Mouse (Mus musculus): ENCODE results near the gene D2hgdh.
A peak's percentile ranks its signal among the peaks of the same experiment; 100 is the strongest.

Gene D2hgdh

GRCm38 (mm10) chr1:93824609-93825008 is at the start of gene D2hgdh:
Gene D2hgdh (plus strand): TSS chr1:93824909.
- DNase-seq: no peak

GRCm38 (mm10) chr1:93776686-93777085 is 48.0 kb upstream of the D2hgdh start:
- no peak for DNase-seq

- no peak for DNase-seq
Measured at GRCm38 (mm10) chr1:93786912-93787311, 37.8 kb upstream of the D2hgdh start.

- no peak for DNase-seq
Measured at GRCm38 (mm10) chr1:93794526-93794925, 30.2 kb upstream of the D2hgdh start.

GRCm38 (mm10) chr1:93795886-93796285 is 28.8 kb upstream of the D2hgdh start:
- no peak for DNase-seq

- DNase-seq: no peak
Measured at GRCm38 (mm10) chr1:93800670-93801503, 23.8 kb upstream of the D2hgdh start.

GRCm38 (mm10) chr1:93801741-93802238 is 22.9 kb upstream of the D2hgdh start, which contains the start of gene Dtymk:
Gene Dtymk (minus strand): TSS chr1:93801934.
- DNase-seq: peak; percentile 96

- no peak for DNase-seq
Measured at GRCm38 (mm10) chr1:93802771-93803170, 21.9 kb upstream of the D2hgdh start.

- peak; percentile 100 for DNase-seq
Measured at GRCm38 (mm10) chr1:93803556-93804507, 20.9 kb upstream of the D2hgdh start, which contains the start of gene Ing5. Gene Ing5 (plus strand): TSS chr1:93803965.

GRCm38 (mm10) chr1:93804818-93805217 is 19.9 kb upstream of the D2hgdh start:
- DNase-seq: no peak

GRCm38 (mm10) chr1:93805221-93805951 is 19.3 kb upstream of the D2hgdh start:
- no peak for DNase-seq

- DNase-seq: no peak
Measured at GRCm38 (mm10) chr1:93808871-93809270, 15.8 kb upstream of the D2hgdh start.

- DNase-seq: no peak
Measured at GRCm38 (mm10) chr1:93810011-93810410, 14.7 kb upstream of the D2hgdh start.

GRCm38 (mm10) chr1:93811495-93812039 is 13.1 kb upstream of the D2hgdh start:
- DNase-seq: no peak

- no peak for DNase-seq
Measured at GRCm38 (mm10) chr1:93817823-93818532, 6.7 kb upstream of the D2hgdh start.

- no peak for DNase-seq
Measured at GRCm38 (mm10) chr1:93818722-93819121, 6.0 kb upstream of the D2hgdh start.

- DNase-seq: no peak
Measured at GRCm38 (mm10) chr1:93823796-93824495, 763 bp upstream of the D2hgdh start.

- DNase-seq: peak; percentile 97
Measured at GRCm38 (mm10) chr1:93825105-93825674, 481 bp downstream of the D2hgdh start.

GRCm38 (mm10) chr1:93825771-93826539 is 1.2 kb downstream of the D2hgdh start:
- no peak for DNase-seq

GRCm38 (mm10) chr1:93826540-93826835 is 1.8 kb downstream of the D2hgdh start:
- no peak for DNase-seq

Data from lung, postnatal 10 days (tissue).